Mouse (Mus musculus) skeletal muscle tissue, postnatal 0 days (tissue): Measurements from ENCODE around the gene Ntrk2. TPM values are rescaled to one million over a fixed set of nuclear protein-coding genes. Genes with fewer than 3 reads are reported as not detected.

Experiments used
- polyA plus RNA-seq: library from polyadenylated mRNA; unstranded; fragments of >200 nt; fragmentation: Nextera tagmentation; extraction: Ambion mirVana; gene quantifications from 2 replicates; pipeline ENCODE4 v1.2.1, GENCODE M21; 2015

Ntrk2 gene
- 10.6 and 13.4 TPM in 2 replicates for polyA plus RNA-seq

DNA sequence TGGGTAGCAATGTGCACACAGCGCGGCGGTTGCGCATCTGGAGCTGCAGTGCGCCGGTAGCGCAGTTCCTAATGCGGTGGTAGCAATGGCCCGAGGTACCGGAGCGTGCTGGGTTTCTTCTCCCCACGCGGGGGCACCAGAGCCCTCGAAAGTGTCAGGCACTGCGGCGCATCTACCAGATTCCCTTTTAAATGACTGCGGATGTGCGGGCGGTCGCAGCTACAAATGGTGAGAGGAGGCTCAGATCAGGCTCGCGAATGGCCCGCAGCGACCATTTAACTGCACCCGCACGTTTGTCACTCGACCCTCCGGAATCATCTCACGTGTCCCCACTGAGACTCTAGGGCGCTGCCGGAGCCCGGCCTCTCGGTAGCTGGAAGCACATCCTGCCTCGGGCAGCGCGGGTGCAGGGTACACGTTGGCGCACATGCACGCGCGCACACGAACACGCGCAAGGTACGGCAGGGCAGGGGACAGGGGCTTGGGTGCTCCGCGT is at the start of gene Ntrk2:
Ntrk2 (plus strand) TSS at position 173 of the 496 bp plus-strand sequence.

Other genes with a start within 250 kb of the Ntrk2 start
- gene Slc28a3, start 195.7 kb upstream of the Ntrk2 start, polyA plus RNA-seq, result 0.13 TPM in 1 of 2 replicates, not detected in the other